Mouse (Mus musculus) gastrocnemius, postnatal 14 days (tissue): ENCODE measurements around the gene Lingo2. TPM values are rescaled to one million over a fixed set of nuclear protein-coding genes. Genes with fewer than 3 reads are reported as not detected.

Source experiments
- DNase-seq: peaks from one replicate; pipeline ENCODE4 v3.0.0; 2021; ENCODE audit warnings: mixed read lengths
- intact Hi-C: fragments of 180-260 bp; cut with DNase I; formaldehyde crosslinking; loops from one replicate; pipeline ENCODE4 v1.15.1; 2025; ENCODE audit warnings: low total_unique reads
- total RNA-seq, 2 experiments: library from RNA; stranded (reverse); gene quantifications; 2 replicates each; pipeline ENCODE4 v1.2.3; 2021

The Lingo2 gene
- total RNA-seq, 2 experiments from 2014 or later: not detected

DNA sequence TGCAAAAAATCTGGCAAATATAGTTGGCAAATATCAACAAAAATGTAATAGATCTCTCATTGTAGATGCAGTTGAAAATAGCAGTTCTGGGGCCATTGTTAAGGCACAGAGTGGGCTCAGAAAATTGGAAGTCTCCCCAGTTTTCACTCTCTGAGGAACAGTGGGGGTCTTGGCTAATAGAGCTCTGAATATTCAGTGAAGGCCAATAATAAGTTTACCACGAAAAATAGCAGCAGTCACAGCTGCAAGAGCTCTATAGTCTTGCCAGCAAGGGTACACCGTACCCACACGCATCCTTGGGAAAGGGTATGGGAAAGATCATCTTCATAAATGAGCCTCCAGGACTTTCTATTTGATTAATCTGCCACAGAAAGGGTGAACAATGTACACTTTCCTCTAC lies 375.3 kb downstream of the Lingo2 start:
- DNase-seq: no peak
- intact Hi-C loops: no loop called here

DNA sequence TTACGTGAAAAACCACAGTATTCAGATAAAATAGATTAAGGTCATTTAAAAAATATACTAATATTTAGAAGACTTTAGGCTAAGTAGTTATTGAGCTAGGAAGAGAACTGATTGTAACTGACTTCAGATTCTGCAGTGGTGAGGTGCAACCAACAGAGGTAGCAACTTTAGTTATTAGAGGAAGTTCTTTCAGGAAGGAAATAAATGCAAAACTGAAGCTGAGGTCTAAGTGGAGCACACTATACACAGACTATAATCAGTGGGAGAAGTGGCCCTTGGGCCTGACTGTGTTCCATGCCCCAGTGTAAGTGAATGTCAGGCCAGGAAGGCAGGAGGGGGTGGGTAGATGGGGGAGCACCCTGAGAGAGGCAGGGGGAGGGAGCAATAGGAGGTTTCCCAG lies 385.0 kb downstream of the Lingo2 start:
- intact Hi-C loops: no loop called here
- no peak for DNase-seq

DNA sequence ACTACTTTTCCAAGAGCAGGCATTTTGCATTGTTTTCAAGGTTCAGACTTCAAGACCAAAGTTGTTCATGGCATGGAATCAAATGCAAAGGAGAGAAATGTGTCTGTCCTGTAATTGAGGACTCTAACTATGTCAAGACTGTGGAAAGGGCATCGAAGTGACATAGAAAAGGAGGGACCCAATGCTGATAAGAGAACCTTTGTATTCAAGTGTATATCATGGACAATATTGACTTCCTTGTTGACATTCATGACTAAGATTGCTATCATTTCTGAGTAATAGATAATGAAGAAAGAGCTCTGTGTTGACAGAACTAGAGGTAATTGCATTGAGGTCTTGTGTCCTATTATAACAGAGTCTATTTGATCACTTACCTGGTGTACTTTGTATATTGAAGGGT lies 390.6 kb downstream of the Lingo2 start:
- no peak for DNase-seq
- intact Hi-C loops: no loop called here

DNA sequence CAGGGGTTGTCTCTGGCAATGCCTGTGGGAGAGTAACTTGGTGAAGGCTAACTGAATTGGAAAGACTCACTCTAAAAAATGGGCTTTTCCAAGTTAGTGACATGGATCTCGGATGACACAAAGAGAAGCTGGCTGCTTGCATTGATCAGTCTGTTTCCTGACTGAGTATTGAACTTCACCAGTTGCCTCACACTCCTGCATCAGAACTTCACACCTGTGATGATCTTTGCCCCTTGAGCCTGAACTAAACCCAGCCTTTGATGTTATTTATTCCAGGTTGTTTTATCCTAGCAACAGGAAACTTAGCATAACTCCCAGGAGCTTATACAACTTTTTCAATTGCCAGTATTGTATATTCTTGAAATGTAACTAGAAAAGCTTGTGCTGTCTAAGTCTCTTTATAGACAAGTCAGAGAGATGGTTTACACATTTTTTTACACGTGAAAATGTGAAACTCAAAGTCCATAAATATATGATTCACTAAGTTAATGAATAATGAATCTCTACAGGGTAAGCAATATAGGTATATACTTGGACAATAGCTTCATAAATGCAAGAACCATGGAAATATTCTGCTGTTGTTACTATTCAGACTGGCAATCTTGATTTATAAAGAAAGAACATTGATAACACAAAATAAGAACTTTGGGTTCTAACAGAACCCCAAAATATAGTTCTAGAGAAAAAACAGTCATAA lies 410.7 kb downstream of the Lingo2 start:
- intact Hi-C loops: no loop called here
- no peak for DNase-seq

DNA sequence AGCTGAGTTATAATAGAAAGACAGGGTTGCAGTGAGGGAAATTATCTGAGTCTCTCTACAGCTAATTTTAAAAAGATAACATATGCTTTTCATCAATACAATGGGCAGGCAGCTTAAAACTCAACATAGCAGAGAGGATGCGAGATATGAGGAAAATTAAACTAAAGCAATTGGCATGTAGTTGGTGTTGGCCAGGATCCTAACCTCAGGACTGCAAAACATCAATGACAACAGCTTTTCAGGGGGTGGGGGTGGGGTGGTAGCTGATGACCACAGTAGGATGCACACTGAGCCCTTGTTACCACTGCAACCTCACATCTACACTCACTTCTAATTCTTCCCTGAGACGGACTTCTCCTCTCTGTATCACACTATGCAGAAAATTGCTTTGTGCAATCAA lies 417.7 kb downstream of the Lingo2 start:
- intact Hi-C loops: no loop called here
- DNase-seq: no peak

DNA sequence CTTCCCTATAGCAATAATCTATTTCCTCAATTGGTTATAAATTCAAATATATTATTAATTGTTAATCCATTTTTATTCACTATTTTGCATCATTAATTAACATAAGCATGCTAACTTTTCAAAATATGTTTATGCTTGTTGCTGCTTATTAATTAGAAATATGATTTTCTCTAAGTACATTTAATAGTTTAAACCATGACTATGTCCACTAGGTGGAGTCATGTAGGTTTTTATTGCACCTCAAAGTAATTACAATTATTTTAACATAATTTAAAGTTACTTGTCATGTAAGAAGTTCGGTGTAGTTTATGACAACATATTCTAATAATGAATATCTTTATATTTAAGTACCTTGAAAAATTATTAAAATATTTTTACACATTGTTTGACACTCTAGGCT lies 461.3 kb downstream of the Lingo2 start:
- DNase-seq: no peak
- intact Hi-C loops: no loop called here

DNA sequence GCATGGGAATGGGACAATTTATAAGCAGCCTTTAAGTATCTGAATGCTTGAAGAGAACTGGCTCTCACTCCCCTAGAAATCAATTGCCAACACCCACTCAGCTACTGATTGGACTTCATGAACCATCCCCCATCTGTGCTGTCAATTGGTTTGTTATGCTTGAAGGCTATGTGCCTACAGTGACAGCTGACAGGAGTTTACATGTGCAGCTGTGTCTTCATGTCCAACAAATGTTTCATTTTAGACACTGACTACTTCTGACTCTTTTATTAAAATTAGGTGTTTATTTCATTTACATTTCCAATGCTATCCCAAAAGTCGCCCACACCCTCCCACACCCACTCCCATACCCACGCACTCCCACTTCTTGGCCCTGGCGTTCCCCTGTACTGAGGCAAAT lies 516.3 kb downstream of the Lingo2 start:
- intact Hi-C loops: no loop called here
- DNase-seq: no peak

DNA sequence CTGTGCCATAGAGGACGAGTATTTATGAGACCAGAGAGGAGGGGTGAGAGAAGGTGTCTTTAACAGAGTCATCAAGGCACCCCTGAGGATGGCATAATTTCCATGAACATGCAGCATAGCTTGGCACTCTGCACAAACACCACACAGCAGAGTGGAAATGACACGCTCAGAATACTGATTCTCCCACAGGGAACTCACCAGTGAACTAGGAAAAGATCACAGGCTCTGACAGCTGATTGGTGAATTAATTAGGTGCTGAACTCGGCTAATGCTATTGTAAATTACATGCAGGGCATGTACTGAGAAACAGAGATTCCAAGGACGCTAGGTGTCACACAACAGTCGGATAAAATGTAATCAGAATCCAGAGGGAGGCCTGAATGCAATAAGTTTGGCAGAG lies 525.4 kb downstream of the Lingo2 start:
- intact Hi-C loops: no loop called here
- no peak for DNase-seq

DNA sequence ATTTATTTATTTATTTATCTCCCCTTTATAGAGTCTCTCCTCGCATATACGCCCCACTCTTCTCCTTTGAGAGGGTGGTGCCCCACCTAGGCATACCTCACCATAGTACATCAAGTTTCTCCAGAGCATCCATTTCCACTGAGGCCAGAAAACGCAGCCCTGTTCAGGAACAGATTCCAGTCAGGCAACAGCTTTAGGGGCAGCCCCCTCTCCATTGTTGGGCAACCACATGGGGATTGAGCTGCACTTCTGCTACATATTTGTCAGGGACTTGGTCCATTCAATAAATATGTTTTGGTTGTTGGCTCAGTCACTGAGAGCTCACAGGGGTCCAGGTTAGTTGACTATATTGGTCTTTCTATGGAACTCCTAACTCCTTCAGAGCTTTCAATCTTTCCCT lies 544.2 kb downstream of the Lingo2 start:
- DNase-seq: no peak
- intact Hi-C loops: no loop called here

DNA sequence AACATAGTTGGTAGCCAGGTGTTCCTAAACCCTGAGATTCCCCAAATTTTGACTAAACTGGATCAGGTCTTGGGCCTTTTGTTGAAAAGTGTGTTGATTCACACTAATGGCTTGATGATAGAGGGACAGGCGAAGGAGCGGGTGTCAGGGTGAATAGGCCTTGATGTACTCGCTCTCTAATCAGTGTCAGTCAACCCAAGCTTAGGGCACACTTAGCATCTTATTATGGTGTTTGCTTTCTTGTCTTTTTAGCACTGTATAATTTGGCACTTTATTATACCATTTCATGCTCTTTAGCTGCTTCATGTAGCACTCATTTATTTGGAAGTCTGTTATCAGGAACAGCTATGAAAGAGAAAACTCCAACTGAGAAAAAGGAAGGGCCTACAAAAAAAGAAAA lies 582.6 kb downstream of the Lingo2 start:
- intact Hi-C loops: no loop called here
- DNase-seq: no peak

DNA sequence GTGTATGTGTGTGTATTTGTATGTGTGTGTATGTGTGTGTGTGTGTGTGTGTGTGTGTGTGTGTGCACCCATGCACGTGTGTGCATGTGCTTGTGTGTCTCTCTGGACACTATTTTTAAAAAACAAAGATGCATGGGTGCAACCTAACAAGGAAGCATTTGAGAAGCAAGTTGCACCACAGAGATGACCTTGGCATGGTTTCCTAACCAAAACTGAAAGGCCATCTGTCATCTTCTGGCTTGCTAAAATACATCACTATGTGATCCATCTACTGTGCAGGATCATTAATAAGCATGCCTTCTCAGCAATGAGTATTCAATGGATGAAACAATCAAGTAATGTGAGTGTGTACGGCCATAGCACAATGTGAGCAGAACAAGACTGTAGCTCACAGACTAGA lies 597.1 kb downstream of the Lingo2 start:
- DNase-seq: no peak
- intact Hi-C loops: no loop called here

DNA sequence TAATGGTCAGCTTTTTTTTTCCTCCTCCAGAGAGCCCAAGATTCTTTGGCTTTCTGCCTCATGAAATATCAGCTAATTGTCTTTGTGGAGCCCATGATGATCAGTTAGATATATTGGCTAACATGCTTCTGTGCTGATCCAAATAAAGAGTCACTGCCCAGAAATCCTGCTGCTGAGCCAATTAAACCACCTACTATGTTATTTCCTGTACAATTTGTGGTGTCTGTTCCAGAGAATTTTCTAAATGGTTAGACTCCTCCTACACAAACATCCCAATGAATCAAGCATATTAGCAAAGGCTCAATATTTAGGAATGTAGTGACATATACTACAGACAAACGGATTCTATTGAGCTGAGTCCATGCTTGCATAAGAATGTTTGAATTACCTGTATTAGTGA lies 619.8 kb downstream of the Lingo2 start:
- intact Hi-C loops: no loop called here
- DNase-seq: no peak

DNA sequence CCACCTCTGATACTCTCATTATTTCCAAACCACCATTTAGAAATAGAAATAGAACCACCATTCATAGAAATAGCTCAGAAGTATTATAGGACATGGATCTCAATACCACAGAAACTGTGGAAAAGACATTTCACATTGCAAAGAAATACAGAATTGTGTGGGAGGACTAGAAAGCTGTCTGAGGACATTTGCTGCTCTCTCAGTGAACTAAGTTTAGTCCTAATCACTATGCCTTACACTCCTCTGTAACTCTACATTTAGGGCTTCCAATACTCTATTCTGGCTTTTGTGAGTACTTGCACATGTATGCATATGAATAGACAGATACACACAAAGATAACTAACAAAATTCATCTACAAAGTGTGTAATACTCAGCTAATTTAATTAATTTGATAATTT lies 625.9 kb downstream of the Lingo2 start:
- intact Hi-C loops: no loop called here
- no peak for DNase-seq

DNA sequence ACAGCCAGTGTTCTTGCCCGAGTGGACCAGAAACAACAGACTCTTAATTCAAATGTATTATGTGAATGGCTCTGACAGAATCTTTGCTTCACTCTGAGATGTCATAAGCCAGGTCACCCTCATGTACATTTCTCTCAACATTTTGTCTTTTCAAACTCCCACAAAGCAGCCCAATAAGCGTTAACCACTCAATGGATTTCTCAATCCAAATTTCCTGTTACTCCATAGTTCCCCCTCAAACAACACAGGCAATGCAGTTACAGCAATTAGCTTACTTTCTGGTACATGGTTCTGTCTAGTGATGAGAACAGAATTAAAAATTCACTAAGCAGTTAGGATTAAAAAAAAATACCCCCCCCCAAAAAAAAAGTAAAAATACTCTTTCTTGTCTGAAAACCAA lies 638.5 kb downstream of the Lingo2 start:
- intact Hi-C loops: no loop called here
- no peak for DNase-seq

DNA sequence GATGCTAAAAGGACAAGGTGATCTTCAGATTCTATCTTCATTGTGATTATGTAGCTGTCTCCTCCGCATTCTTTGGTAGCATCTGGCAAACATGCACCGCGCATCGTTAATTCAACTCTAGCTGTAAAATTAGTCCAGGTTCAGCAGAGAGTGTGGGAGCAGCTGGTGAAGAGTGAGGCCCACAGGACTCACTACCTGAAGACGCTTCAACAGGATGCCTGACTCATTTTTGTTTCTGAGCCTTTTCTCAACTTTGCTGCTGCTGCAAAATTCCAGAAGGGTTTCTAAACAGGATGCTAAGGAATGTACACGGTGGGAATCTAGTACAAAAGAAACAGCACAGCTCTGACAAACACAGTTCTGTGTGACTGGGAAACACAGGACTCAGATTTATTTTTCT lies 640.1 kb downstream of the Lingo2 start:
- DNase-seq: no peak
- intact Hi-C loops: no loop called here

DNA sequence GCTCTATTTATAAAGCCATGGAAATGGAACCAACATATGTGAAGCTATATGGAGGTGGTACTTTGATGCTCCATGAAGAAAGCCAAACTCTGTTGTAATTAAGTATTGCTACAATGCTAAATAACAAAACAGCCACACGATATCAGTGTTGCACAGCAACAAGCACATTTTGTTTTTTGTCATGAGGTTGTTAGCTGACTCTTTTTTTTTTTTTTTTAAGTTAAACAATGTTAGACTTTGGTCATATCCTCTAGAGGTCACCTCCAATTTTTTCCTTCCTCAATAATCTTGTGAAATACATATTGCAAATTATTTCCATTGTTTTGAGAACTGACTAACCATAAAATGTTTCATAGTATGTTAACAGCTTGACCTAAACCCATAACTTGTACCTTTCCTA lies 646.3 kb downstream of the Lingo2 start:
- intact Hi-C loops: no loop called here
- DNase-seq: no peak

DNA sequence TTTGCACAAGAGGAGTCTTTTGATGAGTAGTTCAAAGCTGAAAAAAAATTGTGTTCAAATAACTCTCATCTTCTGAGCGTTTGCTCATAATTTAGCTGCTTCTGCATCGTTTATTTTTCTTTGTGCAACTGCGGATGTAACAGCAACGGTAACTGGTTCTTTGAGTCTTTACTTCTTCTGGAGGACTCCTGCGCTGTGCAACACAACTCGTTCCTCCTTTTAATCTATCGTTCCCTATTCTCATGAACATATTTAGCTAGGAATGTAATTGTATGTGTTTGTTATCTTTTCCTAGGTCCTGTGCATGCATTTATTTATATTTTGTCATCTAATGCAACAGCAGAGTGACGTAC lies 661.9 kb downstream of the Lingo2 start:
- DNase-seq: no peak
- intact Hi-C loops: no loop called here

DNA sequence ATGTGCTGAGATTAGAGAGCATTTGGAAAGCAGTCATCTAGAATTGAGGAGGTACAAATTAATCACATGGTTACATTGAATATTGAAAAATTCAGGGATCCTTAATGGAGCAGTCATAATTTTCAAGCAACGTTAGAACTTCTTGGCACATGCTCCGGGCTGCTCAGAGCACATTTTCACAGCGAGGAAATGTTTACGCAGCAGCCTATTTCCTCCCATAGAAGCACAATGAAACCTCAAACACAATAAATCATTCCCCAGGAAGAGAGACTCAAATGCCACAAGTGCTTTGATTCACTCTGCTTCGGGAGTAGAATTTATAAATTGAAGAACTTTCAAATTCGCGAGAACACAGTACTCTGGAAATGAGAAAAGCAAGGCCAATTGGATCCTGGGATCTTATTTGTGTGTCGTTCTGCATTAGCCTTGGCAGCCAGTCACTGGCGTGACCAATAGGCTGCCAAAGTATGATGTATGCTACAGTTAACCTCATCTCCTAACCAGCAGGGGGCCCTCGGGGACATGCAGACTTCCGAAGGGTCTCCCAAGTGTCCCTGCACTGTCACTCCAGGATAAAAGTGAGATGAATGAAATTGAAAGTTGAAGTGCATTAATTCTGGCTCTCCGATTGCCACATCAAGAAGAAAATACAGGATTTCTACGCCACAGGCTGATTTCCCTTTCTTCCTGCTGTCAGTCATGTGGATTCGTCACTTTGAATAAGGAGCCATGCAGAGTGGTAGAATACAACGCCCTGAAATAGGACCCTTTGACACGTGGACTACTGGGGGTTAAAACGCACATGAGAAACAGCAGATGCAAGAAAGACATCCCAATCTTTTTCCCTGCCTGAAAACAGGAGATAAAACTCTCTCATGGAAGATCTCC lies 662.5 kb downstream of the Lingo2 start:
- intact Hi-C loops: no loop called here
- peak; percentile 35 for DNase-seq

DNA sequence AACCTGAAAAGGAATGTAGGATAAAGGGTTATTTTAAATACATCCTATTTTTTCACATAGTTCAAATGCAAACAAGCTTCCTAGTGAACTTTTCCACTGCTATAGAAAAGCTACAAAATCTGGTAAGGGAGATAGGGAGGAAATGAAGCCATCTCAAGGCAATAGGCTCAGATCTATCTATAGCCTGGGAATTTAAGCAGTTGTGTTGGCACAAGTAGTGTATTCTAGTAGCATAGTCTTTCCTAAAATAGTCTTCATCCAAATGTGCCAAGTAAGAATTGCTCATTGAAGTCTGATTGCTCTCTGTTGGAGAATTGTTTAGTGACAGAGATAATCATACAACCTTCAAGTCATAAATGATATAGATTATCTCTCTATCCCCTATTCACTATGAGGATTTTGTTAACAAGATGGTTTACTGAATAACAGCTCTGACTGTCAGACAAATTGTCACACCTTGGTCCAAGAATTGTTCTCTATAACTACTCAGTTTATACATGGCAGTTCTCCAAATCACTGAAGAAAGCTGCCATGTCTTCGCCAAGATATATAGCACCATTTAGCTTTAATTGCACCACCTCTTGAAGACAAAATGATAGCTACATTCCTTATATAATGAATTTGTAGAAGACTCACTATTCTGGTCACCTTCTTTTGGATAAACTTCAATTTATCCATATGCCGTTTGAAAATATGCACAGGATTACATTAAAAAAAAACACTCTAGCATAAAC lies 688.9 kb downstream of the Lingo2 start:
- DNase-seq: no peak
- intact Hi-C loops: no loop called here

DNA sequence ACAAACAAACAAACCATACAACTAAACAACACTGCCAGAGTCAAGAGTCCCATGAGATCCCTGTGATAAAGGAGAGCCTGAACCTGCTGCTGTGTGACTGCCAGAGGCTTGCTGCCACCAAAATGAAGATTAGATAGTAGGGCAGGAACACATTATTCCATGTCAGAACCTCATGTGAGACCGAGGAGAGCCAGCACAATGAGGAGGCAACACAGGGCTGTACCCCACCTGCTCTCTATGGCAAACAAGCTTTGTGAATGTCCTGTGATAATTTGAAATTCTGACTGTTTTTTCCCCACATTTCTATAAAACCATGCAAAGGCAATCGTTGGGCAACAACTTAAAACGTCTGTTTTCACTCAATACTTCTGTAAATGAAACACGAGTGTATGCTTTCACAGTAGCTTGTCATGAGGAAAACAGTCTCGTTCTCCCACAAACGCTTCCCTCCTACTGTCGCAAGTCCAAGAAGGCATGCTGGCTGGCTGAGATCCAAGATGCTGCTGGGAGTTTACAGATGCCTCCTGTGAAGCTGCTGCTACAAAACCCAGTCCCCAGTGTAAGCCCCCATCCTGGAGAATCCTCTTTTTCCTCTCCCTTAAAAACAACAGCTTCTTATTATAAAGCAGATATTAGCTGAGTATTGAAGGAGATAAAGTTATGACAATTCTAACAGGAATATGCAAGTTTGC lies 765.2 kb downstream of the Lingo2 start:
- peak; percentile 9 for DNase-seq

More for the DNA sequence above, 765.2 kb downstream of the Lingo2 start:
- intact Hi-C loops: no loop called here
